Mouse (Mus musculus) ES-E14 (cell line): ENCODE data around the gene Cdkn1a.

Source experiments
- CHD2 ChIP-seq: IDR thresholded peaks from 2 replicates; pipeline ENCODE4 v1.6.1; 2014; ENCODE audit warnings: mild to moderate bottlenecking, low read depth, low read length, inconsistent platforms
- HCFC1 ChIP-seq: IDR thresholded peaks from 2 replicates; pipeline ENCODE4 v1.6.1; 2012; ENCODE audit warnings: low read length, inconsistent platforms, borderline replicate concordance; ENCODE audit not compliant: insufficient read depth
- MAFK ChIP-seq: IDR thresholded peaks from 2 replicates; pipeline ENCODE4 v1.6.1; 2014; ENCODE audit warnings: mild to moderate bottlenecking, low read depth, low read length, inconsistent platforms; ENCODE audit not compliant: insufficient read depth
- ZC3H11A ChIP-seq: IDR thresholded peaks from 2 replicates; pipeline ENCODE4 v1.6.1; 2012; ENCODE audit warnings: low read depth, mild to moderate bottlenecking, inconsistent platforms, low read length, borderline replicate concordance
- ZNF384 ChIP-seq: IDR thresholded peaks from 2 replicates; pipeline ENCODE4 v1.6.1; 2012; ENCODE audit warnings: low read depth, low read length, inconsistent platforms

GRCm38 (mm10) chr17:29085266-29085665 is 5.5 kb upstream of the Cdkn1a start:
- TF ChIP-seq ZNF384, result no peak
- TF ChIP-seq HCFC1, result no peak
- no peak for TF ChIP-seq CHD2
- TF ChIP-seq ZC3H11A, result no peak
- TF ChIP-seq MAFK, result no peak
